Mouse (Mus musculus): Measurements from ENCODE around the gene Helz2. TPM values are rescaled to one million over a fixed set of nuclear protein-coding genes. Genes with fewer than 3 reads are reported as not detected.
"Not testable (repeated sequence)": the region's sequence is repeated elsewhere in the genome, so short reads cannot be mapped to it uniquely, and the experiment has no call there.

Helz2 gene
- polyA plus RNA-seq, 1 experiment from 2014 or later = 0.28 TPM

DNA sequence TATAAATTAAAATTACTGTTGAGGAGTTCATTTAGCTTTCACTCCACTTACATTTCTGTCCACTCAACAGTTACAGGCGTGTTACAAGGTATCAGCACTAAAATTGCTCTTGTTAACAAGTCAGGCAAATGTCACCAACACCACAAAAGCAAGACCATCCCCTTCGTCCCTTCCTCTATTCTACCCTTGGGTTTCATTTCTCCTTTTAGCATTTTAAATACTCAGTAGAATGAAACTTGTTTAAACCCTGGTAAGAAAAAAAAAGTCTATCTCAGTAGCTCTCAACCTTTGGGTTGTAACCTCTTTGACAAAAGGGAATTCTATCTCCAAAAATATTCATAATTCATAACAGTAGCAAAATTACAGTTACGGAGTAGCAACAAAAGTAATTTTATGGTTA is 48.8 kb downstream of the Helz2 start:
- H3K4me2 ChIP-seq (ENCODE audit: low read depth, low read length) = no peak overlapping the region
- no peak overlapping the region for H3K9ac ChIP-seq (replicated peaks; ENCODE audit: low read depth, low read length)
- H3K4me1 ChIP-seq (ENCODE audit: control insufficient read depth, insufficient read depth, low read length) = peaks cover 4% of the 10 kb centered on the region; the same call in 1 of the 2 replicates
- no peaks in the 10 kb centered on the region for H3K9me3 ChIP-seq (ENCODE audit: control insufficient read depth, low read length)
- no peak overlapping the region for H3K27ac ChIP-seq (ENCODE audit: low read depth, low read length)
- 0 out of 2 replicates have a peak, but pooled peaks cover 6% of the 10 kb centered on the region for H3K36me3 ChIP-seq (ENCODE audit: control insufficient read depth, insufficient read depth, low read length)
- ATAC-seq (ENCODE audit: low read depth) = no peak
- WGBS = 80% methylated on average over 3 of the region's 3 CpGs
- no peak overlapping the region for H3K4me3 ChIP-seq (ENCODE audit: low read depth, low read length)
- H3K27me3 ChIP-seq (ENCODE audit: control insufficient read depth, insufficient read depth, low read length) = no peaks in the 10 kb centered on the region

DNA sequence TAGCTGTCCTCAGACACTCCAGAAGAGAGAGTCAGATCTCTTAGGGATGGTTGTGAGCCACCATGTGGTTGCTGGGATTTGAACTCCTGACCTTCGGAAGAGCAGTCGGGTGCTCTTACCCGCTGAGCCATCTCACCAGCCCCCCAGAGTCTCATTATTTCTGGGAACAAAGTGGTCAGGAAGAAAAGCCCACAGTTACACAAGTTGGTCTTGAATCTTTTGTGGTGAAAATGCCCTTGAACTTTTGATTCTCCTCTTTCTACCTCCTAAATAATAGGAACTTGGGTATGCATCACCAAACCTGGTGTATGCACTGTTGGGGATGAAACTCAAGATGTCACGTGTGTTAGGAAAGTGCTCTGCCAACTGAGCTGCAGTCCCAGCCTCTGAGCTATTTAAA is 49.9 kb downstream of the Helz2 start:
- H3K4me1 ChIP-seq (ENCODE audit: control insufficient read depth, insufficient read depth, low read length) = peaks cover 4% of the 10 kb centered on the region; the same call in 1 of the 2 replicates
- H3K27ac ChIP-seq (ENCODE audit: low read depth, low read length) = no peak overlapping the region
- H3K27me3 ChIP-seq (ENCODE audit: control insufficient read depth, insufficient read depth, low read length) = no peaks in the 10 kb centered on the region
- H3K4me3 ChIP-seq (ENCODE audit: low read depth, low read length) = no peak overlapping the region
- no peak overlapping the region for H3K4me2 ChIP-seq (ENCODE audit: low read depth, low read length)
- no peak for ATAC-seq (ENCODE audit: low read depth)
- H3K9me3 ChIP-seq (ENCODE audit: control insufficient read depth, low read length) = no peaks in the 10 kb centered on the region
- 0 out of 2 replicates have a peak, but pooled peaks cover 6% of the 10 kb centered on the region for H3K36me3 ChIP-seq (ENCODE audit: control insufficient read depth, insufficient read depth, low read length)
- no peak overlapping the region for H3K9ac ChIP-seq (replicated peaks; ENCODE audit: low read depth, low read length)
- 48% methylated on average over 4 of the region's 4 CpGs for WGBS

DNA sequence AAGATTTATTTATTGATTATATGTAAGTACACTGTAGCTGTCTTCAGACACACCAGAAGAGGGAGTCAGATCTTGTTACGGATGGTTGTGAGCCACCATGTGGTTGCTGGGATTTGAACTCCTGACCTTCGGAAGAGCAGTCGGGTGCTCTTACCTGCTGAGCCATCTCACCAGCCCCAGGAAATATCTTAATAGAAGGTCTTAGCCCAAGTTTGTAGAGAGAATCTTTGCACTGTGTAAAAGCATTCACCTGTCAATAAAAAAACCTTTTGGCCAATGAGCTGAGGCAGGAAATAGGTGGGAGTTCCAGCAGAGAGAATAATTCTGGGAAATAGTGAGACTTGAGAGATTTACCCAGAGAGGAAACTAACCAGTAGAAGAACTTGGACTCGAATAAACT is 50.4 kb downstream of the Helz2 start:
- WGBS = 86% methylated on average over 4 of the region's 4 CpGs

DNA sequence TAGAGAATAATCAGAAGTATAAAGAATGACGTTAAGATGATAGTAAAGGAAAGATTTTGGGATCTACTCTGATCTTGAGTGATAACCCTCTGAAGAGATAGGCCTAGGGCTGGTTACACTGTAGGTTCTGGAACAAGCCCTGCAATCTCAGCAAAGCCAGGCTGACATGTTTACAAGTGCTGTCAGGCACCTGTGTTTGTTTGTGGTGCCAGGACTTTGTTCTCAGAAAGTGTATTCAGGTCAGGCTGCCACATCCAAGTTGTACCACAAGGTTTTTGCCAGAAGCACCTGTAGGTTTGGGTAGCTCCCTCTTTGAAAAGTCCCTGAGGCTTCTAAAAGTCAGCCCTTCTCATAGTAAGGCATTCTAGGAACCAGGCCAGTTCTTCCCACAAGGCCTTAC is 52.5 kb downstream of the Helz2 start:
- H3K27me3 ChIP-seq (ENCODE audit: control insufficient read depth, insufficient read depth, low read length) = no peaks in the 10 kb centered on the region
- no peak overlapping the region for H3K4me2 ChIP-seq (ENCODE audit: low read depth, low read length)
- H3K4me3 ChIP-seq (ENCODE audit: low read depth, low read length) = no peak overlapping the region
- no peaks in the 10 kb centered on the region for H3K9me3 ChIP-seq (ENCODE audit: control insufficient read depth, low read length)
- H3K4me1 ChIP-seq (ENCODE audit: control insufficient read depth, insufficient read depth, low read length) = peaks cover 4% of the 10 kb centered on the region; the same call in 1 of the 2 replicates
- H3K27ac ChIP-seq (ENCODE audit: low read depth, low read length) = no peak overlapping the region
- H3K36me3 ChIP-seq (ENCODE audit: control insufficient read depth, insufficient read depth, low read length) = 0 out of 2 replicates have a peak, but pooled peaks cover 6% of the 10 kb centered on the region
- WGBS = 97% methylated on average over 1 of the region's 1 CpGs
- ATAC-seq (ENCODE audit: low read depth) = no peak
- no peak overlapping the region for H3K9ac ChIP-seq (replicated peaks; ENCODE audit: low read depth, low read length)

More for the DNA sequence above, 50.4 kb downstream of the Helz2 start:
- H3K4me1 ChIP-seq (ENCODE audit: control insufficient read depth, insufficient read depth, low read length); H3K9ac ChIP-seq (replicated peaks; ENCODE audit: low read depth, low read length); H3K36me3 ChIP-seq (ENCODE audit: control insufficient read depth, insufficient read depth, low read length); H3K9me3 ChIP-seq (ENCODE audit: control insufficient read depth, low read length); ATAC-seq (ENCODE audit: low read depth); H3K27ac ChIP-seq (ENCODE audit: low read depth, low read length); H3K4me2 ChIP-seq (ENCODE audit: low read depth, low read length); H3K27me3 ChIP-seq (ENCODE audit: control insufficient read depth, insufficient read depth, low read length); H3K4me3 ChIP-seq (ENCODE audit: low read depth, low read length): not testable (repeated sequence)

DNA sequence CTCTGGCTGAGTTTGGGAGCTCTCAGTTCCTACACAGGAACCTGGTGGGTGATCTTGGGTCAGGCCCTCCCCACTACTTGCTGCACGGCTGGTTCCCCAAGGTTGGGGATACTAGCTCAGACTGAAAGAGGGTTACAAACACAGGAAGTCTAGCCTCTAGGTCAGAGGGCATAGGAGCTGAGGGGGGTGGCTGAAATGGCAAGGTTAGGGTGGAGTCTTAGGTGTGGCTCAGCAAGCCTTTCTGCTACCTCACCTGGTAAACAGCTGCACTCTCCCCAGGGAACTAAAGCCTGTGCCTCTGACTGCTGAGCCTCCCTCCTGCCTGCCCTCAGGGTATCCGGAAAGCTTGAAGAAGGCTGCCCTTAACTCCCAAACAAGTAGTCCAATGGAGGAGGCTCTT is 53.1 kb downstream of the Helz2 start:
- Histone ChIP-seq H3K4me3 (ENCODE audit: low read depth, low read length) (peak overlapping the region; percentile 57; the same call in 1 of the 2 replicates), H3K9ac (replicated peaks; ENCODE audit: low read depth, low read length) (0 out of 2 replicates have a peak overlapping the region, but pooled peaks have one; percentile 4), H3K36me3 (ENCODE audit: control insufficient read depth, insufficient read depth, low read length) (0 out of 2 replicates have a peak, but pooled peaks cover 6% of the 10 kb centered on the region), H3K27ac (ENCODE audit: low read depth, low read length) (no peak overlapping the region), H3K9me3 (ENCODE audit: control insufficient read depth, low read length) (no peaks in the 10 kb centered on the region), H3K27me3 (ENCODE audit: control insufficient read depth, insufficient read depth, low read length) (no peaks in the 10 kb centered on the region), H3K4me2 (ENCODE audit: low read depth, low read length) (peak overlapping the region; percentile 74), H3K4me1 (ENCODE audit: control insufficient read depth, insufficient read depth, low read length) (peaks cover 4% of the 10 kb centered on the region; the same call in 1 of the 2 replicates)
- no peak for ATAC-seq (ENCODE audit: low read depth)
- 71% methylated on average over 2 of the region's 2 CpGs for WGBS

DNA sequence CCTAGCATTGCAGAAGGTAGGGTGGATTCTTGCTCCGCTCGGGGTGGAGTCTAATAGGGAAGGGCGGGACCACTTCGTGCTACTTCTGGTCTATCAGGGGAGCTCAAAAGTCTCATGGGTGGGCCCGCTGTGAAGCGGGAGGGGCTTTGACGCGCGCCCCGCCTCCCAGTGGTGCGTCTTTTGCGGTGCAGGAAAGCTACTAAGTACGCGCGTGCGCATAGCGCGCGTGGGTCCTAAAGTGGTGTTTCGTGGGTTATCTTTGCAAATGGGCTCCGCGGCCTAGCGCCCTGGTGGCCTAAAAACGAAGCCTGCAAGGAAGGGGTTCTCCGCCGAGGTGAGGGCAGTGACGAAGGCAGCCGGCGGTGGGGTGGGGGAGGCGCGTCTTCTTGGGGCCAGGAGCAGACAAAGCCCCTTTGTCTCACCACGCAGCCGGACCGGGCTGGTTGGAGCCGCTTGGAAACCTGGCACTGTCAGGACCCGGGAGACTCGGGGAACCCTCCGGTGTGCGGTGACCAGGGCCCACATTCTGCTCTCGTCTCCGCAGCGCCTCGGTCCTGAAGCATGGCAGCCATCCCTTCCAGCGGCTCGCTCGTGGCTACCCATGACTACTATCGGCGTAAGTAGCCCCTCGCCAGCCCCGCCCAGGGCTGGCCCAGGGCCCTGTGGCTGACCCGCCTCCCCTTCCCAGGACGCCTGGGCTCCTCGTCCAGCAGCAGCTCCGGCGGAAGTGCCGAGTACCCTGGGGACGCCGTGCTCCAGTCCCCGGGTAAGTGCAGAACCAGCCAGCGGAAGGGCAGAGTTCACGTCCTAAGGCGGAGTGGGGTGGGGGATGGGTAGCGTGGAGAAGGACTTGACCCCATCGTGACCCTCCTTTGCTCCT is 54.5 kb downstream of the Helz2 start, which contains the start of gene Ppdpf:
Ppdpf (plus strand) TSS at position 127 of the 880 bp plus-strand sequence.
- peak within 1 kb of the TSS; percentile 57 for H3K4me3 ChIP-seq (ENCODE audit: low read depth, low read length)
- WGBS = under 1% methylated on average over 62 of the region's 64 CpGs
- H3K9me3 ChIP-seq (ENCODE audit: control insufficient read depth, low read length) = no peaks in the 10 kb centered on the region
- peak; percentile 88 for ATAC-seq (ENCODE audit: low read depth)
- H3K27me3 ChIP-seq (ENCODE audit: control insufficient read depth, insufficient read depth, low read length) = no peaks in the 10 kb centered on the region
- 0 out of 2 replicates have a peak, but pooled peaks cover 6% of the 10 kb centered on the region for H3K36me3 ChIP-seq (ENCODE audit: control insufficient read depth, insufficient read depth, low read length)
- peak within 1 kb of the TSS; percentile 74 for H3K4me2 ChIP-seq (ENCODE audit: low read depth, low read length)
- H3K4me1 ChIP-seq (ENCODE audit: control insufficient read depth, insufficient read depth, low read length) = peaks cover 4% of the 10 kb centered on the region; the same call in 1 of the 2 replicates
- peak within 1 kb of the TSS; percentile 93 for H3K27ac ChIP-seq (ENCODE audit: low read depth, low read length)
- peak within 1 kb of the TSS; percentile 93 for H3K9ac ChIP-seq (replicated peaks; ENCODE audit: low read depth, low read length)

DNA sequence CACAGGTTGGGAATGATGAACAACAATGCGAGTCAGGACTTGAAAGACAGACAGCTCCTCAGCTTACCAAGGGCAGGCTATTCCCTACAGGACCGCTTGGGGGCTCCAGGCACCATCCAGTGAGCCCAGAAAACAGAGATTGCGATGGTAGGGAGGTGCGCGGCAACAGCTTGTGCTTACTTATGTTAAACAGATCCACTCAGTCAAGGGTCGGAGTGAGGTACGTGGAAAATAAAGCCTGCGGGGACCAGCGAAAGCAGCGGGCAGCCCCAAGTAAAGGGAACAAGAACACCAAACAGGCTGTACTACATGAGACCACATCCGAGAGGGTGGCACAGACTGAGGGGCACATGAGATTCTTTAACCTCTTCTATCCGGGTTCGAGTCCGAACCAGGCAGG is 55.2 kb downstream of the Helz2 start:
- peak; percentile 86 for ATAC-seq (ENCODE audit: low read depth)
- H3K4me1 ChIP-seq (ENCODE audit: control insufficient read depth, insufficient read depth, low read length) = peaks cover 4% of the 10 kb centered on the region; the same call in 1 of the 2 replicates
- under 1% methylated on average over 14 of the region's 14 CpGs for WGBS
- H3K27me3 ChIP-seq (ENCODE audit: control insufficient read depth, insufficient read depth, low read length) = no peaks in the 10 kb centered on the region
- H3K9ac ChIP-seq (replicated peaks; ENCODE audit: low read depth, low read length) = peak overlapping the region; percentile 93
- no peaks in the 10 kb centered on the region for H3K9me3 ChIP-seq (ENCODE audit: control insufficient read depth, low read length)
- peak overlapping the region; percentile 74 for H3K4me2 ChIP-seq (ENCODE audit: low read depth, low read length)
- H3K36me3 ChIP-seq (ENCODE audit: control insufficient read depth, insufficient read depth, low read length) = 0 out of 2 replicates have a peak, but pooled peaks cover 6% of the 10 kb centered on the region
- H3K4me3 ChIP-seq (ENCODE audit: low read depth, low read length) = peak overlapping the region; percentile 57
- peak overlapping the region; percentile 93 for H3K27ac ChIP-seq (ENCODE audit: low read depth, low read length)

DNA sequence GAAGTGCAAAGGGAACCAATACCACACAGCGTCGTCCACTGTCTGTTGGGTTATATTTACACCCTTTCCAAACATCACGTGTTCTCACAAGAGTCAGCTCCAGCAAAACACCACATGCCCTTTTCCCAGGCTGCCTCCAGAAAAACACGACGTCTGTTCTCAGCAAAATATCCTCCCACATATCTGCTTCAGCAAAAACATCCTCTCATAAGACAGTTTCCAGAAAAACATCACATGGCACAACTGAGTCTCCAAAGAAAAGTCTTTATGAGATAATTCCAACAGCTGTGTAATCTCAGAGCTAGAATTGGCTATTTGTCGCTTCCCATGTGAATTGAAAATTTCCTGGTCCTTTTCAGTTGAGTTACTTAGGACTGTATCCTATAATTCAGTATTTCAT is 60.9 kb downstream of the Helz2 start:
- no peak overlapping the region for H3K4me2 ChIP-seq (ENCODE audit: low read depth, low read length)
- H3K27me3 ChIP-seq (ENCODE audit: control insufficient read depth, insufficient read depth, low read length) = no peaks in the 10 kb centered on the region
- H3K9me3 ChIP-seq (ENCODE audit: control insufficient read depth, low read length) = no peaks in the 10 kb centered on the region
- H3K4me1 ChIP-seq (ENCODE audit: control insufficient read depth, insufficient read depth, low read length) = no peaks in the 10 kb centered on the region
- H3K4me3 ChIP-seq (ENCODE audit: low read depth, low read length) = no peak overlapping the region
- no peaks in the 10 kb centered on the region for H3K36me3 ChIP-seq (ENCODE audit: control insufficient read depth, insufficient read depth, low read length)
- H3K27ac ChIP-seq (ENCODE audit: low read depth, low read length) = no peak overlapping the region
- 83% methylated on average over 6 of the region's 6 CpGs for WGBS
- no peak overlapping the region for H3K9ac ChIP-seq (replicated peaks; ENCODE audit: low read depth, low read length)
- no peak for ATAC-seq (ENCODE audit: low read depth)

DNA sequence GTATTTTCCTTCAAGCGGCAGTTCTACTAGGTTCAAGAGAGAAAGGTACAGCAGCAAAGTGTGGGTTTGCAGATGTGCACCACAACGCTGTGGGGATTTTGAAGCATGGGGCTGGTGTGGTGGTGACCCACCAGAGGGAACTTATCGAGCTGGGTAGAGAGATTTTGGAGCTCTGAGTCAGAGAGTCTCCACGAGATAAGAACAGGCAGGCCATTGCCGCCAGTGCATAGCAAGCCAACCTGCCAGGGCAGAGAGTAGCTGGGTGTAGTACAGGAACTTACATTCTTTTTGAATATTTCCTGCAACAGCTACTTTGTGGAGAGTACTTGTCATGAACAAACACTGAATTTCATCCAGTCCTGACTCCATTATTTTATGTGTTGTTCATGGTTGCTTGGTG is 63.4 kb downstream of the Helz2 start:
- Histone ChIP-seq H3K27ac (ENCODE audit: low read depth, low read length) (no peak overlapping the region), H3K36me3 (ENCODE audit: control insufficient read depth, insufficient read depth, low read length) (no peaks in the 10 kb centered on the region), H3K4me3 (ENCODE audit: low read depth, low read length) (no peak overlapping the region), H3K4me1 (ENCODE audit: control insufficient read depth, insufficient read depth, low read length) (no peaks in the 10 kb centered on the region), H3K27me3 (ENCODE audit: control insufficient read depth, insufficient read depth, low read length) (no peaks in the 10 kb centered on the region), H3K4me2 (ENCODE audit: low read depth, low read length) (no peak overlapping the region), H3K9me3 (ENCODE audit: control insufficient read depth, low read length) (no peaks in the 10 kb centered on the region), H3K9ac (replicated peaks; ENCODE audit: low read depth, low read length) (no peak overlapping the region)
- no peak for ATAC-seq (ENCODE audit: low read depth)
- 94% methylated on average over 5 of the region's 5 CpGs for WGBS
